Mouse (Mus musculus): ENCODE data around the gene Stk38. TPM values are rescaled to one million over a fixed set of nuclear protein-coding genes. Genes with fewer than 3 reads are reported as not detected.

The Stk38 gene
- polyA plus RNA-seq, 1 experiment = 196 TPM

- TF ChIP-seq POLR2A (IDR thresholded peaks at IDR 0.05; ENCODE audit: control insufficient read depth, extremely low read depth, insufficient read depth, low read length, poor library complexity) = no peak
- Histone ChIP-seq H3K4me3 (ENCODE audit: control insufficient read depth, insufficient read depth, low read length) (no peak overlapping the region), H3K27me3 (ENCODE audit: control insufficient read depth, insufficient read depth, low read length) (no peaks in the 10 kb centered on the region), H3K4me1 (replicated peaks; ENCODE audit: control insufficient read depth, insufficient read depth, low read length) (peaks cover 14% of the 10 kb centered on the region), H3K27ac (ENCODE audit: control insufficient read depth, insufficient read depth, low read length) (no peak overlapping the region), H3K36me3 (ENCODE audit: control insufficient read depth, insufficient read depth, low read length) (no peaks in the 10 kb centered on the region)
- WGBS = 38% methylated on average over 22 of the region's 22 CpGs
- peak; percentile 36 for DNase-seq
Measured at GRCm38 (mm10) chr17:29024047-29024892, 16.5 kb upstream of the Stk38 start.

GRCm38 (mm10) chr17:29023346-29023745 lies 15.6 kb upstream of the Stk38 start:
- 96% methylated on average over 6 of the region's 6 CpGs for WGBS
- no peak overlapping the region for H3K27ac ChIP-seq (ENCODE audit: control insufficient read depth, insufficient read depth, low read length)
- no peak for DNase-seq
- TF ChIP-seq CTCF (IDR thresholded peaks at IDR 0.05; ENCODE audit: borderline replicate concordance, control insufficient read depth, extremely low read depth, insufficient read depth, low read length, poor library complexity) (no peak), POLR2A (IDR thresholded peaks at IDR 0.05; ENCODE audit: control insufficient read depth, extremely low read depth, insufficient read depth, low read length, poor library complexity) (no peak)
- H3K4me3 ChIP-seq (ENCODE audit: control insufficient read depth, insufficient read depth, low read length) = no peak overlapping the region
- H3K4me1 ChIP-seq (replicated peaks; ENCODE audit: control insufficient read depth, insufficient read depth, low read length) = peaks cover 14% of the 10 kb centered on the region
- no peaks in the 10 kb centered on the region for H3K27me3 ChIP-seq (ENCODE audit: control insufficient read depth, insufficient read depth, low read length)
- no peaks in the 10 kb centered on the region for H3K36me3 ChIP-seq (ENCODE audit: control insufficient read depth, insufficient read depth, low read length)

GRCm38 (mm10) chr17:29022230-29022819 lies 14.5 kb upstream of the Stk38 start:
- TF ChIP-seq CTCF (IDR thresholded peaks at IDR 0.05; ENCODE audit: borderline replicate concordance, control insufficient read depth, extremely low read depth, insufficient read depth, low read length, poor library complexity) (peak; percentile 79), POLR2A (IDR thresholded peaks at IDR 0.05; ENCODE audit: control insufficient read depth, extremely low read depth, insufficient read depth, low read length, poor library complexity) (no peak)
- peak; percentile 36 for DNase-seq
- 10% methylated on average over 15 of the region's 15 CpGs for WGBS
- H3K4me3 ChIP-seq (ENCODE audit: control insufficient read depth, insufficient read depth, low read length) = no peak overlapping the region
- H3K27ac ChIP-seq (ENCODE audit: control insufficient read depth, insufficient read depth, low read length) = no peak overlapping the region
- H3K4me1 ChIP-seq (replicated peaks; ENCODE audit: control insufficient read depth, insufficient read depth, low read length) = peaks cover 14% of the 10 kb centered on the region
- no peaks in the 10 kb centered on the region for H3K27me3 ChIP-seq (ENCODE audit: control insufficient read depth, insufficient read depth, low read length)
- no peaks in the 10 kb centered on the region for H3K36me3 ChIP-seq (ENCODE audit: control insufficient read depth, insufficient read depth, low read length)

- Histone ChIP-seq H3K4me3 (ENCODE audit: control insufficient read depth, insufficient read depth, low read length) (no peak overlapping the region), H3K36me3 (ENCODE audit: control insufficient read depth, insufficient read depth, low read length) (no peaks in the 10 kb centered on the region), H3K27ac (ENCODE audit: control insufficient read depth, insufficient read depth, low read length) (no peak overlapping the region), H3K27me3 (ENCODE audit: control insufficient read depth, insufficient read depth, low read length) (no peaks in the 10 kb centered on the region), H3K4me1 (replicated peaks; ENCODE audit: control insufficient read depth, insufficient read depth, low read length) (peaks cover 14% of the 10 kb centered on the region)
- no peak for TF ChIP-seq POLR2A (IDR thresholded peaks at IDR 0.05; ENCODE audit: control insufficient read depth, extremely low read depth, insufficient read depth, low read length, poor library complexity)
- no peak for TF ChIP-seq CTCF (IDR thresholded peaks at IDR 0.05; ENCODE audit: borderline replicate concordance, control insufficient read depth, extremely low read depth, insufficient read depth, low read length, poor library complexity)
- no peak for DNase-seq
Measured at GRCm38 (mm10) chr17:29020444-29020843, 12.6 kb upstream of the Stk38 start.

GRCm38 (mm10) chr17:29019391-29019790 lies 11.6 kb upstream of the Stk38 start:
- Histone ChIP-seq H3K4me3 (ENCODE audit: control insufficient read depth, insufficient read depth, low read length) (no peak overlapping the region), H3K27ac (ENCODE audit: control insufficient read depth, insufficient read depth, low read length) (no peak overlapping the region), H3K27me3 (ENCODE audit: control insufficient read depth, insufficient read depth, low read length) (no peaks in the 10 kb centered on the region), H3K4me1 (replicated peaks; ENCODE audit: control insufficient read depth, insufficient read depth, low read length) (peaks cover 8% of the 10 kb centered on the region), H3K36me3 (ENCODE audit: control insufficient read depth, insufficient read depth, low read length) (no peaks in the 10 kb centered on the region)
- TF ChIP-seq POLR2A (IDR thresholded peaks at IDR 0.05; ENCODE audit: control insufficient read depth, extremely low read depth, insufficient read depth, low read length, poor library complexity) = no peak
- TF ChIP-seq CTCF (IDR thresholded peaks at IDR 0.05; ENCODE audit: borderline replicate concordance, control insufficient read depth, extremely low read depth, insufficient read depth, low read length, poor library complexity) = no peak
- 88% methylated on average over 7 of the region's 7 CpGs for WGBS
- DNase-seq = no peak

GRCm38 (mm10) chr17:29018292-29018984 lies 10.6 kb upstream of the Stk38 start:
- peaks cover 3% of the 10 kb centered on the region; the same call in 1 of the 2 replicates for H3K4me1 ChIP-seq (replicated peaks; ENCODE audit: control insufficient read depth, insufficient read depth, low read length)

More at GRCm38 (mm10) chr17:29018292-29018984, 10.6 kb upstream of the Stk38 start:
- Histone ChIP-seq H3K27me3 (ENCODE audit: control insufficient read depth, insufficient read depth, low read length) (no peaks in the 10 kb centered on the region), H3K27ac (ENCODE audit: control insufficient read depth, insufficient read depth, low read length) (no peak overlapping the region), H3K4me3 (ENCODE audit: control insufficient read depth, insufficient read depth, low read length) (no peak overlapping the region), H3K36me3 (ENCODE audit: control insufficient read depth, insufficient read depth, low read length) (no peaks in the 10 kb centered on the region)
- DNase-seq = peak; percentile 21
- TF ChIP-seq CTCF (IDR thresholded peaks at IDR 0.05; ENCODE audit: borderline replicate concordance, control insufficient read depth, extremely low read depth, insufficient read depth, low read length, poor library complexity) (peak; percentile 61; the same call in 1 of the 2 replicates), POLR2A (IDR thresholded peaks at IDR 0.05; ENCODE audit: control insufficient read depth, extremely low read depth, insufficient read depth, low read length, poor library complexity) (no peak)
- 80% methylated on average over 11 of the region's 11 CpGs for WGBS

Measured in thymus, adult 2 months (tissue).